Mouse (Mus musculus) myocyte (in vitro differentiated cells): Measurements from ENCODE around the gene Gm32742. TPM values are rescaled to one million over a fixed set of nuclear protein-coding genes. Genes with fewer than 3 reads are reported as not detected.
"Not testable (repeated sequence)": the region's sequence is repeated elsewhere in the genome, so short reads cannot be mapped to it uniquely, and the experiment has no call there.

ENCODE experiments used
- H3K27me3 ChIP-seq: one replicate; pipeline ENCODE4 v1.6.1; 2011; ENCODE audit not compliant: control insufficient read depth, insufficient read depth, insufficient read length
- H3K36me3 ChIP-seq: one replicate; pipeline ENCODE4 v1.6.1; 2011; ENCODE audit not compliant: control insufficient read depth, insufficient read depth
- H3K4me2 ChIP-seq: one replicate; pipeline ENCODE4 v1.6.1; 2011; ENCODE audit warnings: low read depth, control low read depth
- H3K4me3 ChIP-seq: one replicate; pipeline ENCODE4 v1.5.1; 2011; ENCODE audit warnings: mild to moderate bottlenecking, control low read depth, moderate library complexity
- H3K79me2 ChIP-seq: one replicate; pipeline ENCODE4 v1.6.1; 2011; ENCODE audit not compliant: control insufficient read depth, insufficient read depth
- H3ac ChIP-seq: one replicate; pipeline ENCODE4 v1.6.1; 2011; ENCODE audit not compliant: control insufficient read depth, insufficient read length
- CEBPB ChIP-seq: IDR thresholded peaks from 2 replicates; pipeline ENCODE4 v1.6.1; 2011; ENCODE audit warnings: mild to moderate bottlenecking, moderate library complexity; ENCODE audit not compliant: poor library complexity, insufficient read depth, severe bottlenecking
- E2F4 ChIP-seq: IDR thresholded peaks from one replicate; pipeline ENCODE4 v1.6.1; 2011; ENCODE audit warnings: mild to moderate bottlenecking, control low read depth, moderate library complexity; ENCODE audit not compliant: insufficient read depth
- MAX ChIP-seq: IDR thresholded peaks from one replicate; pipeline ENCODE4 v1.6.1; 2011; ENCODE audit warnings: low read depth, mild to moderate bottlenecking, control low read depth
- MYOD1 ChIP-seq, 3 experiments: IDR thresholded peaks; one replicate each; pipeline ENCODE4 v1.6.1; 2011; ENCODE audit warnings: control low read depth in 2 of 3, low read depth in 2 of 3, mild to moderate bottlenecking in 2 of 3, moderate library complexity in 1 of 3; ENCODE audit not compliant: insufficient read length in 2 of 3, control insufficient read depth in 1 of 3
- MYOG ChIP-seq, 3 experiments: IDR thresholded peaks; one replicate each; pipeline ENCODE4 v1.6.1; 2011; ENCODE audit warnings: control low read depth in 2 of 3, low read depth in 2 of 3, mild to moderate bottlenecking in 2 of 3; ENCODE audit not compliant: insufficient read length in 2 of 3, control insufficient read depth in 1 of 3, insufficient read depth in 1 of 3
- POLR2A ChIP-seq: IDR thresholded peaks from one replicate; pipeline ENCODE4 v1.6.1; 2011; ENCODE audit warnings: low read depth, mild to moderate bottlenecking, control low read depth, moderate library complexity; ENCODE audit not compliant: insufficient read length
- POLR2AphosphoS2 ChIP-seq: IDR thresholded peaks from one replicate; pipeline ENCODE4 v1.6.1; 2011; ENCODE audit warnings: low read depth, control low read depth; ENCODE audit not compliant: insufficient read length
- REST ChIP-seq: IDR thresholded peaks from one replicate; pipeline ENCODE4 v1.6.1; 2011; ENCODE audit warnings: mild to moderate bottlenecking, control low read depth, moderate library complexity; ENCODE audit not compliant: insufficient read depth, insufficient read length
- SRF ChIP-seq: IDR thresholded peaks from one replicate; pipeline ENCODE4 v1.6.1; 2011; ENCODE audit warnings: low read depth; ENCODE audit not compliant: control insufficient read depth, insufficient read length
- TCF12 ChIP-seq: IDR thresholded peaks from one replicate; pipeline ENCODE4 v1.6.1; 2011; ENCODE audit warnings: mild to moderate bottlenecking, control low read depth; ENCODE audit not compliant: poor library complexity, insufficient read depth, severe bottlenecking
- TCF3 ChIP-seq: IDR thresholded peaks from one replicate; pipeline ENCODE4 v1.6.1; 2011; ENCODE audit warnings: low read depth, control low read depth; ENCODE audit not compliant: insufficient read length
- USF1 ChIP-seq: IDR thresholded peaks from one replicate; pipeline ENCODE4 v1.6.1; 2011; ENCODE audit warnings: low read depth, mild to moderate bottlenecking, control low read depth, moderate library complexity
- polyA plus RNA-seq: library from polyadenylated mRNA; unstranded; fragments of >200 nt; fragmentation: generic; extraction: Trizol; gene quantifications from one replicate; pipeline ENCODE4 v1.2.1, GENCODE M21; 2012; ENCODE audit warnings: missing spikeins

Gm32742 gene
- polyA plus RNA-seq, 1 experiment = 0.22 TPM

DNA sequence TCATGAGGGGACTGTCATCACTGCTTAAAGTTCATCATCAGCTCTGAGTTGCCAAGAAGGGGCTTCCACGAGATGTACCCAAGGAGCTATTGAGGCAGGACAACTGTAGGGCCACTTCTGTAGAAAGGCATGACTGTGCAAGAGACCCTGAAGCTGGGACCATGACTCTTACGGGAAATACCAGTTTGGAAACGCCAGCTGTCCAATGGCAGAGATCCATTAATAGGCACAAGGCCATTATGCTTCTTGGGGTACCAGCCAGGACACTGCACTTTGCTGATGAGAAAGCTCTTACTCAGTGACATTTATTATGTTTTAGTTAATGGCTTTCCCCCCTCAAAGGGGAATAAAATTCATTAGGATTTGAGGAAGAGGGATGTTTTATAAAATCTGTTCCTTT, 24.6 kb downstream of the Gm32742 start:
- H3ac ChIP-seq = no peak overlapping the region
- H3K36me3 ChIP-seq = no peaks in the 10 kb centered on the region
- H3K4me2 ChIP-seq = no peak overlapping the region
- H3K27me3 ChIP-seq = no peaks in the 10 kb centered on the region
- H3K4me3 ChIP-seq = no peak overlapping the region
- TF ChIP-seq USF1 = no peak
- TF ChIP-seq MYOD1 (IDR thresholded peaks at IDR 0.05; ENCODE audit: control insufficient read depth in 1 of 3, insufficient read length in 2 of 3, low read depth in 2 of 3) = no peak
- no peak for TF ChIP-seq TCF3
- TF ChIP-seq CEBPB = no peak
- no peak for TF ChIP-seq REST
- TF ChIP-seq SRF = no peak
- TF ChIP-seq E2F4 = no peak
- TF ChIP-seq POLR2A = no peak
- TF ChIP-seq TCF12 = no peak
- TF ChIP-seq MAX = no peak
- no peak for TF ChIP-seq MYOG (IDR thresholded peaks at IDR 0.05; ENCODE audit: control insufficient read depth in 1 of 3, insufficient read depth in 1 of 3, insufficient read length in 2 of 3, low read depth in 2 of 3)
- TF ChIP-seq POLR2AphosphoS2 = no peak
- H3K79me2 ChIP-seq = no peaks in the 10 kb centered on the region

DNA sequence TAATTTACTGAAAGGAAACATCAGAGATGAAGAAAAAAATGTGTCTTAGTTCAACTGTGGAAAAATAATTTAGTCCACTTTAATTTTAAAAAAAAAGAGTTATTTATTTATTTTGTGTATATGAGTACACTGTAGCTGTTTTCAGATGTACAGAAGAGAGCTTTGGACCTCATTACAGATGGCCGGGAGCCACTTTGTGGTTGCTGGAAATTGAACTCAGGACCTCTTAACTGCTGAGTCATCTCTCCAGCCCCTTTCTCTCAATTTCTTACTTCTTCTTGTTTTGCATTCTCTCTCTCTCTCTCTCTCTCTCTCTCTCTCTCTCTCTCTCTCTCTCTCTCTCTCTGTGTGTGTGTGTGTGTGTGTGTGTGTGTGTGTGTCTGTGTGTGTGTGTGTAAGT, 25.9 kb downstream of the Gm32742 start:
- not testable (repeated sequence) for H3K27me3 ChIP-seq, H3K4me2 ChIP-seq, H3ac ChIP-seq, H3K36me3 ChIP-seq, H3K4me3 ChIP-seq, H3K79me2 ChIP-seq

DNA sequence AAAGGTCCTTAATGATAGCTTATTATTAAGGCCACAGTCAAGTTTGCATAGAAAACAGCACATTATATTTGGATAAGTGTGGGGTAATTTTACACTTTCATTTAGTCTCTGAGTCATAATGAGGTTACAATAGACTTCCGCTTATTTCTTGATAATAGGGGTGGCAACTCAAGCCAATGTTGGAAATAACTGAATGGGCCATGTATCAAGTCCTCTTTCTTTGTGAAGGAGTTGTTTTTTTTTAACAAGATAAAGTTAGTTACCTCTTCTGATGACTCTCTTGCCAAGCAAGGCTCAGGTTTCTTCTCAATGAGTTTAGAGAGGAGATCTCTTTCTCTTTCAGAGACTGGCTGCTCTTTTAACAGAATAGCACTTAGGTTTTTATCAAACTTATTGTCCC, 27.0 kb downstream of the Gm32742 start:
- no peak overlapping the region for H3K4me3 ChIP-seq
- no peaks in the 10 kb centered on the region for H3K36me3 ChIP-seq
- no peak overlapping the region for H3K4me2 ChIP-seq
- no peak overlapping the region for H3ac ChIP-seq
- H3K27me3 ChIP-seq = no peaks in the 10 kb centered on the region
- no peaks in the 10 kb centered on the region for H3K79me2 ChIP-seq
- TF ChIP-seq CEBPB (no peak), MYOD1 (IDR thresholded peaks at IDR 0.05; ENCODE audit: control insufficient read depth in 1 of 3, insufficient read length in 2 of 3, low read depth in 2 of 3) (no peak), TCF3 (no peak), MAX (no peak)

- no peak for TF ChIP-seq TCF12
- TF ChIP-seq MYOD1 (IDR thresholded peaks at IDR 0.05; ENCODE audit: control insufficient read depth in 1 of 3, insufficient read length in 2 of 3, low read depth in 2 of 3) = no peak
- TF ChIP-seq POLR2A = no peak
- TF ChIP-seq E2F4 = no peak
- TF ChIP-seq USF1 = no peak
- no peak for TF ChIP-seq REST
- TF ChIP-seq SRF = no peak
- no peak for TF ChIP-seq POLR2AphosphoS2
- no peak for TF ChIP-seq MAX
- no peak for TF ChIP-seq MYOG (IDR thresholded peaks at IDR 0.05; ENCODE audit: control insufficient read depth in 1 of 3, insufficient read depth in 1 of 3, insufficient read length in 2 of 3, low read depth in 2 of 3)
- TF ChIP-seq CEBPB = no peak
- no peak for TF ChIP-seq TCF3
- no peak overlapping the region for H3K4me2 ChIP-seq
- no peak overlapping the region for H3ac ChIP-seq
- H3K79me2 ChIP-seq = no peaks in the 10 kb centered on the region
- no peak overlapping the region for H3K4me3 ChIP-seq
- no peaks in the 10 kb centered on the region for H3K27me3 ChIP-seq
- H3K36me3 ChIP-seq = no peaks in the 10 kb centered on the region
These were observed 27.5 kb downstream of the Gm32742 start for GRCm38 (mm10) chr9:51137836-51138235.

DNA sequence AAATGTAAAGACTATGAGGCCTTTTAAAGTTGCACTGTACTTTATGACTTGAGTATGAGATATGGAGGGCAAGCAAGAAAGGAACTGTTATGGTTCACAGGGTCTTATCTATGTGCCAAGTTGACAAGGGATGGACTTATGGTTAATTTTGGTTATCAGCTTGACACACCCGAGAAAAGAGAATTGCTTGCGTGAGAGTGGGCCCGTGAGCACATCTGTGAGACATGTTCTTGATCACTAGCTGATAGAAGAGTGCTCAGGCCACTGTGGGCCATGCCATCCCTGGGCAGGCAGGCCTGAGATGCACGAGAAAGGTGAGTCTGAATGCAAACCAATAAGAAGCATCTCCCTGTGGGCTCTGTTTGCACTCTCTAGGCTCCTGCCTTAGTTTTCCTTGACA, 27.9 kb downstream of the Gm32742 start:
- Histone ChIP-seq H3K36me3 (no peaks in the 10 kb centered on the region), H3K4me2 (no peak overlapping the region), H3ac (no peak overlapping the region), H3K27me3 (no peaks in the 10 kb centered on the region), H3K79me2 (no peaks in the 10 kb centered on the region), H3K4me3 (no peak overlapping the region)
- TF ChIP-seq TCF12 (no peak), MYOD1 (IDR thresholded peaks at IDR 0.05; ENCODE audit: control insufficient read depth in 1 of 3, insufficient read length in 2 of 3, low read depth in 2 of 3) (no peak), CEBPB (no peak), MAX (no peak), TCF3 (no peak), USF1 (no peak), REST (no peak), SRF (no peak), E2F4 (no peak), POLR2A (no peak)
